Mouse (Mus musculus) layer of hippocampus, adult 9-10 months (tissue): ENCODE data around the gene Hpn.

ENCODE experiments used
- DNase-seq: peaks from one replicate; pipeline ENCODE4 v3.0.0; 2022; ENCODE audit warnings: low spot score

Gene Hpn

DNA sequence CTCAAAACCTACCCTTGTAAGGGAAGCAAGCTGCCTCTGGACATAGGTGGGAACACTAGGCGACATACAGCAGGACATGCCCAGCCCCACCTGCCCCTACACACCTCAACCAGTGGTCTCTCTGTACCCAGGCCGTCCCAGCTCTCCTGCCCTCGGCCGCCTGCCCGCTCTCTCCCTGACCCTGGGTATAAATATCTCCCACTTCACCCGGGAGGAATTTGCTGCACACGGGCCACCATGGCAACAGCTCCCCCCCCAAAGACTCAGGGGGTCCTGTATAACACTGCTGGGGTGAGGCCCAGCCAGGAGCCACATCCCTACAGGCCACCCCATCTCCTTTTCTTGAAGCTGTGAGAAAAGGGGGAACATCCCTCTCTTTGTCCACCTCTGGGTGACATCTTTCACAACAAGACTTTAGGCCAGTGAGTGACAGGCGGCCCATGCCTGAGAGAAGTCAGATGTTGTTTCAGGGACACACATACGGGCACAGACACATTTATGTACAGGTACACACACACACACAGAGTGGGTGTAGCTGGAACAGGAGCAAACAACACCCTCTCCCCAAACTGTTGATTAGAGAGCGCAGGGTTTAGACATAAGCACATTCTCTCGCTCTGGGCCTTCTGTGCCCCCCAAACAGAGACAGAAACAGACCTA is 60.3 kb downstream of the Hpn start:
- no peak for DNase-seq

- no peak for DNase-seq
Observed at GRCm38 (mm10) chr7:31053882-31054447, 61.1 kb downstream of the Hpn start.

- DNase-seq, result no peak
Observed at GRCm38 (mm10) chr7:31052636-31053434, 62.3 kb downstream of the Hpn start.

DNA sequence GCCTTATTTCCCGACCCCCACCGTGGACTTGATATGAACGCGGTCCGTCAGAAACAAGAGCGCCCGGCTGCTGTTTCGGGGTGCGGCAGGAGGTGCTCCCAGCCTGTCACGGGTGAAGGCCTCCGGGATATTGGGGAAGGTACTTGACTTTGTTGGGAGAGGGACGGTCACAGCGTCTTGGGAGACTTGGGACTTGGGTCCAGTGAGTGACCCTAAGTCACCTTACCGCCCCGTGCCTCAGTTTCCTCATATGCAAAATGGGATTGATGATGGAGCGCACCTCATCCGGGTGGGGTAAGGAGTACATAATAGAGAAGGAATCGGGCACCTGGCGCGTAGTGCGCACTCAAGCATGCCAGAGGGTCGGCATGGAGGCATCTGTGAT is 62.8 kb downstream of the Hpn start:
- no peak for DNase-seq

GRCm38 (mm10) chr7:31051321-31052021 is 63.6 kb downstream of the Hpn start, which contains the start of gene Fxyd7:
Gene Fxyd7 (minus strand): TSS chr7:31051467.
- no peak for DNase-seq

DNA sequence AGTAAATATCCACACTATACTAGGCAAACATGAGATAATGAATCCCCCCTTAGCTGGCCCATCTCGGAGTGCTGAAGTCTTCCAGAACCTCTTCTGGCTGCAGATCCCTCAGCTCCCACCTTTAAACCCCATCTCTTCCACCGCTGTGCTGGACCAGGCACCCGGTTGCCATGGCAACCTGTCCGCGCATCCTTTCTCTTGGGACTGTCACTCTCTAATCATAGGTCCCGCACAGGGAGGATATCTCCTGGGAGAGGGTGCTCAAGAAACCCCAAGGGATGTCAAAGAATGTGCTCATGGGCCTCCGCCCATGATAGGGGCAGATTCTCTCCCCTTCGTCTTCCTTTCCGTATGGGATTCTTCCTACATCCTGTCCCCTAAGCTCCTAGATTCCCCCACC is 64.2 kb downstream of the Hpn start:
- DNase-seq, result no peak

DNA sequence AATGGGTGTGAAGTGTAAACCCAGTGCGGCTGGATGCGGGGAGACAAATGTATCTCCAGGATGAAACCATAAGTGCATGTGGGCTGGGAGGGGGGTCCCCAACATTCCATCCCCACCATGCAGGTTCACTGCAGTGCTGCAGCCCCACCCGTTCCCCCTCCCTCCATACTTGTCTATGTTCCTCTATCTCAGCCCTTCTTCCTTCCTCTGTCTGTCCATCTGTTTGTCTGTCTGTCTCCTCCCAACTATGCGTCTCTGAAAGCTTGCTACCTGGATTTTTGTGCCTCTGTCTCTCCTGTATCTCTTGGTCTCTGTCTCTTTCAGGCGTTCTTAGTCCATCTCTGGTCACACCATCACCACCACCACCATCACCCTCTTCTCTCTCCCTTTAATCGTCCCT is 64.6 kb downstream of the Hpn start:
- DNase-seq, result no peak

- no peak for DNase-seq
Observed at GRCm38 (mm10) chr7:31049846-31050281, 65.2 kb downstream of the Hpn start.

DNA sequence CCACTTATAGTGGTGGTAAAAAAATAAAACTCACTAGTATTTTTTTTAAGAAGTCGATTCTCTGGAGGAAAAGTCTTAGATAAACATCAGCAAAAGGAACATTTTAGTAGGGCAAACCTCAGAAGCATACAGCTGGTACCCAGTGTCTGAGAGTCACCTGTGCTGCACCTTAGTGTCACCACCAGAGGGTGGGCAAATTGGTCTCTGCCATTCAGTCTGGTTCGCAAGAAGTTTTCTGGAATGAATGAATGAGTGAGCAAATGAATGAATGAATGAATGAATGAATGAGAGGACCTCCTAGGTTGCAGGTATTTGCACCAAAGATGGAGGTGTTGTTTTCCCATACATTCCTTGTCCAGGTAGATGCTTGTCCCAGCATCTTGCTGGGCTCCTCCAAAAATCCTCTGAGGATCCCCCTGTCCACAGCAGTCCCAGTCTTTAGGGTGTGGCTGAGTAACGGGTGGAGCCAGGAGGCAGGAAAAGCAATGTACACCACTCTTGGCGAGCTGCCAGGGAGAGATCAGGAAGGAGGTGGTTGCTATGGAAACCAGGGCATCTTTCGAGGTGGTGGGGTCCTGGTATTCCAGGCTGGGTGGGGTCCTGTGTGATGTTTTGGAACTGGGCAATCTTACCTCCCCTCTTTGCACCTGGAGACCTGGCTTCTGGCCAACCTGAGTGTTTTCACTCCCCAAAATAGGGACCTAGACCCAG is 65.8 kb downstream of the Hpn start:
- no peak for DNase-seq
